Mouse (Mus musculus) G1E (cell line): ENCODE data around the gene Cdh5.

Experiments
- CTCF ChIP-seq: IDR thresholded peaks from 2 replicates; pipeline ENCODE4 v1.5.1; 2012; ENCODE audit warnings: low read depth, low read length, inconsistent platforms, mixed read lengths
- GATA1 ChIP-seq: IDR thresholded peaks from 2 replicates; pipeline ENCODE4 v1.6.1; 2012; ENCODE audit warnings: borderline replicate concordance, low read length, inconsistent platforms, mixed read lengths
- TAL1 ChIP-seq: conservative IDR thresholded peaks from 2 replicates; pipeline ENCODE4 v1.6.1; 2012; ENCODE audit warnings: low read depth, low read length, inconsistent platforms, mixed read lengths

GRCm38 (mm10) chr8:104059922-104060321 lies 41.5 kb upstream of the Cdh5 start:
- TF ChIP-seq CTCF (no peak), TAL1 (no peak), GATA1 (no peak)
